Mouse (Mus musculus) heart, embryonic 15.5 days (tissue): ENCODE measurements around the gene Rps24. TPM values are rescaled to one million over a fixed set of nuclear protein-coding genes. Genes with fewer than 3 reads are reported as not detected.

Source experiments
- polyA plus RNA-seq: library from polyadenylated mRNA; unstranded; fragments of >200 nt; fragmentation: Nextera tagmentation; extraction: Ambion mirVana; gene quantifications from 2 replicates; pipeline ENCODE4 v1.2.1, GENCODE M21; 2015

Rps24 gene
- polyA plus RNA-seq, 1 experiment from 2014 or later: 576 TPM

Other genes with a start within 250 kb of the Rps24 start
- gene Dlg5, start 241.2 kb upstream of the Rps24 start, polyA plus RNA-seq: 5.7 and 8.8 TPM in 2 replicates
- gene E330034G19Rik, start 193.9 kb upstream of the Rps24 start, polyA plus RNA-seq: not detected in 2 replicates
- gene Polr3a, start 67 bp upstream of the Rps24 start, polyA plus RNA-seq: 11.9 and 13.5 TPM in 2 replicates